Mouse (Mus musculus): ENCODE results near the gene Samd14.

- TF ChIP-seq POLR2A (IDR thresholded peaks at IDR 0.05; ENCODE audit: control insufficient read depth, low read depth, low read length) = no peak
- no peak for TF ChIP-seq CTCF (IDR thresholded peaks at IDR 0.05; ENCODE audit: control insufficient read depth, insufficient read depth, insufficient replicate concordance, low read depth, low read length)
Measured at GRCm38 (mm10) chr11:94994947-94995772, 14.5 kb upstream of the Samd14 start.
